Mouse (Mus musculus) megakaryocyte-erythroid progenitor cell, adult 5-6 weeks (primary cell): Measurements from ENCODE around the gene Pfkp. TPM values are rescaled to one million over a fixed set of nuclear protein-coding genes. Genes with fewer than 3 reads are reported as not detected.

ENCODE experiments used
- ATAC-seq: replicated peaks from 2 replicates; pipeline ENCODE4 v1.8.0; 2016; ENCODE audit warnings: mild to moderate bottlenecking, inconsistent platforms; ENCODE audit not compliant: severe bottlenecking, poor library complexity, low FRiP score, low TSS enrichment
- total RNA-seq, 2 experiments: library from RNA; stranded (forward) in 1 of 2; stranded (reverse) in 1 of 2; fragments of 200-1000, 215-1000 nt in 1 of 2; fragments of >200 nt in 1 of 2; fragmentation: Nextera tagmentation in 1 of 2; gene quantifications; 2 replicates each; pipeline ENCODE4 v1.2.3; 2014 to 2017

Gene Pfkp
- total RNA-seq (2014; fragmentation: Nextera tagmentation) (5.7 and 6.2 TPM in 2 replicates), total RNA-seq (2017) (16.6 and 31.5 TPM in 2 replicates)

- ATAC-seq, result peak; percentile 93
Observed at GRCm38 (mm10) chr13:6648669-6649233, at the start of gene Pfkp. Gene Pfkp, minus strand, starts transcription at chr13:6648777.

GRCm38 (mm10) chr13:6690607-6691006 is 42.0 kb upstream of the Pfkp start:
- no peak for ATAC-seq

GRCm38 (mm10) chr13:6689962-6690361 is 41.4 kb upstream of the Pfkp start:
- ATAC-seq, result peak; percentile 89

GRCm38 (mm10) chr13:6688790-6689433 is 40.3 kb upstream of the Pfkp start:
- peak; percentile 79 for ATAC-seq

GRCm38 (mm10) chr13:6666887-6667286 is 18.3 kb upstream of the Pfkp start:
- no peak for ATAC-seq

- ATAC-seq, result no peak
Observed at GRCm38 (mm10) chr13:6665506-6665905, 16.9 kb upstream of the Pfkp start.

- ATAC-seq, result no peak
Observed at GRCm38 (mm10) chr13:6664216-6664615, 15.6 kb upstream of the Pfkp start.

- no peak for ATAC-seq
Observed at GRCm38 (mm10) chr13:6659314-6659713, 10.7 kb upstream of the Pfkp start.

GRCm38 (mm10) chr13:6657300-6657699 is 8.7 kb upstream of the Pfkp start:
- no peak for ATAC-seq

GRCm38 (mm10) chr13:6649542-6649941 is 965 bp upstream of the Pfkp start:
- ATAC-seq, result no peak

- no peak for ATAC-seq
Observed at GRCm38 (mm10) chr13:6647992-6648668, 447 bp downstream of the Pfkp start.

GRCm38 (mm10) chr13:6647067-6647991 is 1.2 kb downstream of the Pfkp start:
- ATAC-seq, result peak; percentile 73

GRCm38 (mm10) chr13:6646674-6647066 is 1.9 kb downstream of the Pfkp start:
- ATAC-seq, result 0 out of 2 replicates have a peak, but pooled peaks have one; percentile 1

GRCm38 (mm10) chr13:6646266-6646665 is 2.3 kb downstream of the Pfkp start:
- ATAC-seq, result no peak

- ATAC-seq, result no peak
Observed at GRCm38 (mm10) chr13:6643968-6644367, 4.6 kb downstream of the Pfkp start.

GRCm38 (mm10) chr13:6643026-6643425 is 5.6 kb downstream of the Pfkp start:
- ATAC-seq, result no peak

GRCm38 (mm10) chr13:6642453-6642852 is 6.1 kb downstream of the Pfkp start:
- ATAC-seq, result no peak

- ATAC-seq, result no peak
Observed at GRCm38 (mm10) chr13:6641497-6641896, 7.1 kb downstream of the Pfkp start.

- no peak for ATAC-seq
Observed at GRCm38 (mm10) chr13:6639507-6640030, 9.0 kb downstream of the Pfkp start.
